Mouse (Mus musculus): Measurements from ENCODE around the gene Thbs1.

Thbs1 gene

DNA sequence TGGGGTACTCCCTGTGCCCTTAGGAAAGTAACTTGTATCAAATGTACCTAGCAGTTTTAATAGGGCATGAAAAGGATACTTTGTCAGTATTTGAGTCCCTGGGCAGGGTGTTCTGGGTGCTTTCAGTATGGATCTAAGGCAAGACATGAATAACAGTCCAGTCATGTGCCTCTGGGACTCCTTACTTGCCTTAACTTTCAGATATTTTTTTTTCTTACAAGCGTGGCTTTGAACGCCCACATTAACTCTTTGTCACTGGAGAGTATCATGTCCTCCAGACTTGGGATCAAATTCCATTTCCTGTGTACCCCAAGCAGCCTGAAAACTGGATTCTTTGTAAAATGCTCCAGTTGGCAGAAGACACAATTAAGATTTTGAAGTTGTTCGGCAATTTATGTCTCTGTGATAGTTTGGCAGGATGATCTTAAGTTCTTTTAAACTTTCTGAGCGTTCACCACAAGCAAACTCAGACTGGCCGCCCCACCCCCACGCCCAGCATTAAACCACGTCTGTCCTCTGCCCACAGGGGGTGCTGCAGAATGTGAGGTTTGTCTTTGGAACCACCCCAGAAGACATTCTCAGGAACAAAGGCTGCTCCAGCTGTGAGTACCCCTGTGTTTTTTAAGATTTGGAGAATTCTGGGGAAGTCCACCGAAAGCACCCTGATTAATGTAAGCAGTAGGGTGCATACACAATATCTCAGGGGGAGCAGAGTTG, 2.3 kb downstream of the Thbs1 start:
- no peak for DNase-seq (ENCODE audit: low read depth, low spot score)

DNA sequence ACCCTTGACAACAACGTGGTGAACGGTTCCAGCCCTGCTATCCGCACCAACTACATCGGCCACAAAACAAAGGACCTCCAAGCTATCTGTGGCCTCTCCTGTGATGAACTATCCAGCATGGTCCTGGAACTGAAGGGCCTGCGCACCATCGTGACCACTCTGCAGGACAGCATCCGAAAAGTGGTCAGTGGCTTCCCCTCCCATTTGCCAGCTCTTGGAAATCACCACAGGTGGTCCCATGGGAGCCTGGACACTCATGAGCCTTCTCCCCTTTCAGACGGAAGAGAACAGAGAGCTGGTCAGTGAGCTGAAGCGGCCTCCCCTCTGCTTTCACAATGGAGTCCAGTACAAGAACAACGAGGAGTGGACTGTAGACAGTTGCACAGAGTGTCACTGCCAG, 3.0 kb downstream of the Thbs1 start:
- DNase-seq (ENCODE audit: low read depth, low spot score): no peak

DNA sequence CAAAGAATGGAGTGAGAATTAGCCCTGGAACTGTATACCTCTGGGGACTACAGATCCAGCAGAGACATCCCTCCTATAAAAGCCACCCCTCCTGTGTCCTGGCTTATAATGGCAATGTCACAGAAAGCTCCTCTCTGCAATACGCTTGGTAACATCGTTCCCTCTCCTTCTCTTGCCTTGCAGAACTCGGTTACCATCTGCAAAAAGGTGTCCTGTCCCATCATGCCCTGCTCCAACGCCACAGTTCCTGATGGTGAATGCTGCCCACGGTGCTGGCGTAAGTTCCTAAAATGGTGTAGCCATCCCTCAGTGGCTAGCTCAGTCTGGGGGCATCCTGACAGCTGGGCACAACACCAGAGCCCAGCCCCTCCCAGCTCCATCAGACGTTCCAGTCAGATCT, 4.0 kb downstream of the Thbs1 start:
- DNase-seq (ENCODE audit: low read depth, low spot score): no peak

DNA sequence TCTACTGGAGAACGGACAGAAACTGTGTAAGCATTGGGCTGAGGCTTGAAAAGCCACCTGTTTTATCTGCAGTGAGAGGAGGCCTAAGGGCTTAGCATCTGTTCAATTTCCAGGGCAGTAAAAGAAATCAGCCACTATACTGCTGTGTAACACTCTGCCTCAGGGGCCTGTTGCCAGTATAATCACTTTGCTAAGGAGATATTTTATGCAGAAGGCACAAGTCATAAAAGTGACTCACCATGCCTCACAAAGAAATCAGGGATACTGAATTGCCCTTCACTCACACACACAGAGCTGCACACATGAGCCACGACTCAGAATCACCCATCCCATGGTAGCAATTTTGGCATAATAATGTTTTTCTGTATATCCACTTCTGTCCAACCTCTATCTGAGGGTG, 4.5 kb downstream of the Thbs1 start:
- DNase-seq (ENCODE audit: low read depth, low spot score): no peak

DNA sequence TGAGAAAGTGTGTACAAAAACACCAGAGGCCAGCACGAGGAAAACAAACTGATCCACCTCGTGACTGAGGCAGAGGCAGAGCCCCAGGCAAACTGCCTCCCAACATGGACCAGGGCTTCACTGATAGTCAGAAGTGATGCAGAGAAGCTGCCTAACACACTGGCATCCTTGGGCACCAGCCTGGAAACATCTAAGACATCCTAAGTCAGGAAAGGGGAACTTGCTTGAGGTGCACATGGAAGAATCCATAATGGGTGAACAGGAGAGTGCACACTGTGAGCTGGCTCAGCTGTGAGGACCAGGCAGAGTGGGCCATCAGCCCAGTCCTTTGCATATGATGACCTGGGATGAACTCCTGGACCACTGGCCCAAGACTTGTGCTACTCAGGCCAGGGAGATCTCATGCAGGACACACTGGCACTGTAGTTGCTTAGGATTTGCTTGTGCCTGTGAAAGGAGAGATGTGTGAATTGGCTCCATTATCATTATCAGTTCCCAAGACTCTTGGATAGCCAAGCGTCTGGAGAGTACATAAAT, 5.1 kb downstream of the Thbs1 start:
- DNase-seq (ENCODE audit: low read depth, low spot score): no peak

DNA sequence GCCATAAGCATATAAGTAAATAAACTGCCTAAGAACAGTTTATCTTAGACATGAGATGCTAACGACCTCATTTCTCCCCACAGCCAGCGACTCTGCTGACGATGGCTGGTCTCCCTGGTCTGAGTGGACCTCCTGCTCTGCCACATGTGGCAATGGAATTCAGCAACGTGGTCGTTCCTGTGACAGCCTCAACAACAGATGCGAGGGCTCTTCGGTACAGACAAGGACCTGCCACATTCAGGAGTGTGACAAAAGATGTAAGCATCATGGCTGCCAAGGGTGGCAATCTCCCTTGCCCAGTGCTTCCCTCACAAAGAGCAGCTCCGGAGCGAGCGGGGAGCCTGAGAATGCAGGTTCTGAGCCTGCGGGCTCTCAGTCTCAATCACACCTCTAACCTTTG, 5.7 kb downstream of the Thbs1 start:
- DNase-seq (ENCODE audit: low read depth, low spot score): no peak

DNA sequence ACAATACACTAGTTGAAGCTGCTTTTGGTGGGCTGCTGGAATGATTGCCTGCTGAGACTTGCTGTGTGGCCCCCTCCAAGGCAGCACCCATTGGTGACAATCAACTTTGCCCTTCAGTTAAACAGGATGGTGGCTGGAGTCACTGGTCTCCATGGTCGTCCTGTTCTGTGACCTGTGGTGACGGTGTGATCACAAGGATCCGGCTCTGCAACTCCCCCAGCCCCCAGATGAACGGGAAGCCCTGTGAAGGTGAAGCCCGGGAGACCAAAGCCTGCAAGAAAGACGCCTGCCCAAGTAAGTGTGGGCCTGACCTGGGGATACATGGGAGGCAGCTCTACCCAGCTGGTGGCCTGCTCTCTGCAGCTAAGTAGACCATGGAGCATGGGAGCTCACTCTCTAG, 6.4 kb downstream of the Thbs1 start:
- DNase-seq (ENCODE audit: low read depth, low spot score): no peak

DNA sequence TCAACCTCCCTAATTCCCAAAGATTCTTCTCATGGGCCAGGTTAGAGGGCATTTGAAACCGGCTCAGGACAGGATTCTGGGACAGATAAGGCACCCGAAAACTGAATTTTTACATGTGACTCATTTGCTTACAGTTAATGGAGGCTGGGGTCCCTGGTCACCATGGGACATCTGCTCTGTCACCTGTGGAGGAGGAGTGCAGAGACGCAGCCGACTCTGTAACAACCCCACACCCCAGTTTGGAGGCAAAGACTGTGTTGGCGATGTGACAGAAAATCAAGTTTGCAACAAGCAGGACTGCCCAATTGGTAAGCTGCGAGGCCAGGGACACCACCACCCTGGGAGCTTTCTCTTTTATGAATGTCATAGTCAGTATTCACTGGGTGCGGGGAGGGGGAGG, 6.8 kb downstream of the Thbs1 start:
- no peak for DNase-seq (ENCODE audit: low read depth, low spot score)

DNA sequence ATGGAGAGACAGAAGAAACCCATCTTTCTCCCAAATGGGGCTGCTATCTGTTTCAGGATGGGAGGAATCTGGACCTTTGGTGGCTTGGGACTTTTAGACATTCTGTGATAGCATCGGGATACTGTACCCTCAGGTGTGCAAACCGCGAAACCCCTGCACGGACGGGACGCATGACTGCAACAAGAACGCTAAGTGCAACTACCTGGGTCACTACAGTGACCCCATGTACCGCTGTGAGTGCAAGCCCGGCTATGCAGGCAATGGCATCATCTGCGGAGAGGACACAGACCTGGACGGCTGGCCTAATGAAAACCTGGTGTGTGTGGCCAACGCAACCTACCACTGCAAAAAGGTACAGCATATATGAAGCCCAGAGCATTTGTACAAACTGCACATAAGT, 8.0 kb downstream of the Thbs1 start:
- no peak for DNase-seq (ENCODE audit: low read depth, low spot score)

DNA sequence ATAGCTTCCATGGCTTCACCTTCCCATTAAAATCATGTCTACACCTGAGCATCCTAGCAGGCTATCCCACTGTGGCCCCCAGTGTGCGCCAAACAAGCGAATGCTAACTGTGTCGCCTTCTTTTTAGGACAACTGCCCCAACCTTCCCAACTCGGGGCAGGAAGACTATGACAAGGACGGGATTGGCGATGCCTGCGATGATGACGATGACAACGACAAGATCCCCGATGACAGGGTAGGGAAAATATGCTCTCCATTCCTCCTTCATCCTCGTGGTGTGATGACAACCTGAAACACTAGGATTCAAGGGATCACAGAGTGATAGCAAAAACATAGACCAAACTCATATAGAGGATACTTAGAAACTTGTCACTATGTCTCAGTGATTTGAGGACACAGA, 8.4 kb downstream of the Thbs1 start:
- no peak for DNase-seq (ENCODE audit: low read depth, low spot score)

DNA sequence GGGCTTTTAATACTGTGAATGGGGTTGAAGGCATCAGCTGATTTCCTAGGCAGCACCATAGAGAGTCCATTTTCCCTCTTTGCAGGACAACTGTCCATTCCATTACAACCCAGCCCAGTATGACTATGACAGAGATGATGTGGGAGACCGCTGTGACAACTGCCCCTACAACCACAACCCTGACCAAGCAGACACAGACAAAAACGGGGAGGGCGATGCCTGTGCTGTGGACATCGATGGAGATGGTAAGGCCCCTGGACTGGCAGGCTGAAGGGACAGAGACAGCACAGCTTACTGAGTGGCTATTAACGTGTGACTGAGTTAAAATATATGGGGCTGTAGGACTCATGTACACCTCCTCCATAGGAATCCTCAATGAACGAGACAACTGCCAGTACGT, 9.1 kb downstream of the Thbs1 start:
- DNase-seq (ENCODE audit: low read depth, low spot score): no peak

DNA sequence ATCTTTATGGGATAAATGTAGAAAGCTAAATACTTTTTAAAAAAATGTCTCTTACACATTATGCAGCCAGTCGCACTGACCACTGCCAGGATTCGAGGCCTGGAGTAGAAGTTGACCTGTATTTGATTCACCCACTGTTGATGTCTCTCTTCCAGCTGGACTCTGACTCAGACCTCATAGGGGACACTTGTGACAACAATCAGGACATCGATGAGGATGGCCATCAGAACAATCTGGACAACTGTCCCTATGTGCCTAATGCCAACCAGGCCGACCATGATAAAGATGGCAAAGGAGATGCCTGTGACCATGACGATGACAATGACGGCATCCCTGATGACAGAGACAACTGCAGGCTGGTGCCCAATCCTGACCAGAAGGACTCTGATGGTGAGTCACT, 10.6 kb downstream of the Thbs1 start:
- DNase-seq (ENCODE audit: low read depth, low spot score): no peak

DNA sequence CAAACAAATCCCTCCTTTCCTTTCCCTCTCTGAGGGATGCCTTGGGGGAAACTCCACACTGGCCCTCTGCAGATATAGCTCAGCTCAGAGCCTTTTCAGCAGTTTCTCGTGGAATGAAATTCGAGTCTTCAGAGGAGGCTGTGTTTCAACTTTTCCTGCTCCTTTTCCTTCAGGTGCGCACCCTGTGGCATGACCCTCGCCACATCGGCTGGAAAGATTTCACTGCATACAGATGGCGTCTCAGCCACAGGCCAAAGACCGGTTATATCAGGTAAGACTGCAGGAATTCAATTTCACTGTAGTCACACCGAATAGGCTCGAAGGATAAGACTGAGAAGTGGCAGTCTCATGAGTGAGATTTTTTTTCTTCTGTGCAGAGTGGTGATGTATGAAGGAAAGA, 12.1 kb downstream of the Thbs1 start:
- no peak for DNase-seq (ENCODE audit: low read depth, low spot score)

DNA sequence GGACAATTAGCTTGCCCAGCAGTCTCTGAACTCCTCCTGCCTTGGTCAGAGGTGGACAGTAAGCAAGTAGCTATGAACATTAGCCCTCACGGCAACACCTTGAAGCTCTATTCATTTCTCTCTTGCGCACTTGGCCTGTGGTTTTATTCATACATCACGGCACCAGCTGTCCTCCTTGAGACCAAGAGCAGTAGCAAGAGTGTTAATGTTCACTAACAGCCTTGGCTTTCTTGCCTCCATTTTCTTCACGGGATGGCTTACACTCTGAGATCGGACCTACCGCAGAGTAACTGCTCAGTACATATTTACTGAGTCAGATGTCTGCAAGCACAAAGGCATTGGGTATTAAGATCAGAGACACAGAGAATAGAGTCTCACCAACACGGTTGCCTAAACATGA, 12.8 kb downstream of the Thbs1 start:
- no peak for DNase-seq (ENCODE audit: low read depth, low spot score)

DNA sequence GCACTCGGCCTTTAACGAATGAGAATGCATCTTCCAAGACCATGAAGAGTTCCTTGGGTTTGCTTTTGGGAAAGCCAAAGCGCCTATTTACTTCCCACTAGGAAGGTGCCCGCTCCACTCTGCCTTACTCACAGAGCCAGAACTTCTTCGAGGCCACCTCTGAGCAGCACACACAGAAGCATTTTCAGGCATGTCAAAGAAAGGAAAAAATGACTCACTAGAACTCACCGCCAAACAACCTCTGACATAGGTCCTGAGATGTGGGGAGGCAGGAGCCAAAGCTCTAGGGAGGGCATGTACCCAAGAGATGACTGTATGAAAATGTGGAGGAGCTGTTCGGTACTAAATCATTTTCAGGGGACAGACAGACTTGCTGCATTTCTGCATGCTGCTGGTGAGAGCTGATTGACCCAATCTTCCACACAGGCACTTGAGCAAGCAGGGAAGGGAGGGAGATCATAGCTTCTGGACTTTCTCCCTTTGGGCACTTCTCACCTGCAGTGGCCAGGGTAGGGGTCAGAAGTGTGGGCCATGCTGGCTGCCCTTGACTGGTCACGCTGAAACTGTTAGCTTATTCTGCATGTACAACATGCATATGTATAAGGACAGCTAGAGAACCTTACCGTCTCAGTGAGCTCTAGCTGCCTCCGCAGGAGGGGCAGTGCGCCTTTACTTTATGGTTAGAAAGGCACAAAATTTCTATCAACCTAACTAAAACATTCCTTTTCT, 13.7 kb downstream of the Thbs1 start:
- no peak for DNase-seq (ENCODE audit: low read depth, low spot score)

DNA sequence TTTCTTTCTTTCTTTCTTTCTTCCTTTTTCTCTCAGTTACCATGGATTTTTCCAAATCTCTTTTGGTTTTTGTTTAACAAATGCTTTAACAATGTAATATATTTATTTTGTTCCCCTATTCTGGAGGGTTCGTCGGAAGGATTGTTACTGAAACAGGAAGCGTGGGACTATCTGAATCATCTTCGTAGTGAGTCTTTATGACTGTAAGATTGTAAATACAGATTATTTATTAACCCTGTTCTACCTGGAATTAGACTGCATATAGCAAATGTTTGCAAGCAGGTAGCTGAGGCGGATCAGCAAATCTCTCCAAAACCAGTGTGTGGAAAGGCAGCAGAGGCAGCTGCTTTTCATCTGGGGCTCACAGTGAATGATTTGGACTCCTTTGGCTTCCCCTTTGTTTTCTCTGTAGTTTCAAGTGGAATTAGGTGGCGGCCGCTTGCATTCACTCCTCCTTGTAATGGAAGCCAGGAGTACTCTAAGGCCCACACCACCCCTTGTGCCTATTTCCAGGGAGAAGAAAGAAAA, 14.3 kb downstream of the Thbs1 start:
- DNase-seq (ENCODE audit: low read depth, low spot score): no peak

DNA sequence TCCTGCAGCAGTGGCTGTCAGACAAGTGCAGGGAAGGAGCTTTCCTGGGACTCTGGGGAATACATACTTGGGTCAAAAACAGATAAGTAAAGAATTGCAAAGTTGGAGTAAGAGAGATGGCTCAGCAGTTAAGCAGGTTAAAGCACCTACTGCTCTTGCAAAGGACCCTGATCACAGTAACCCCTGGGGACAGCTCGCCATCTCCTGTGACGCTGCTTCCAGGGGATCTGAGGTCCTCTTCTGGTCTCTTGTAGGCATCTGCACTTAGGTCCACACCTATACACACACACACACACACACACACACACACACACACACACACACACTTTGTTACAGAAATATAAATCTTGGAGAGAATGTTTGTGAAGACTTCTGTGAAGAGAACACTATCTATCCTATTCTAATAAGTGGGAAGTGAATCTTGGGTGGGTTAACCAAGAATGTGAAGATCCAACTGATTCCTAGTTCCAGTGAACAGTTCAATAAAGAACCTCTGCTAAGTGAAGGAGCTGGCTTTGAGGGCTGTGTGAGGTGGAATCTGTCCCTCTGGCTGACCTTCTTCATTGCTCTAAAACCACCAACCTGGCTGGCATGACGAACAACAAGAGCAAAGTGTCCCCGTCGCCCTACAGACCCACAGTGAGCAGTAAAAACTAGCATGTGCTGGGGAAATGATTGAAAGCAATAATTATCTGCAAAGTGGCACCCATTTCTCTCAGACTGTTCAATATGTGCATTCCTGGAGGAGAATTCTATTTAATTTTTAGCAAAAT, 16.0 kb downstream of the Thbs1 start:
- DNase-seq (ENCODE audit: low read depth, low spot score): no peak

DNA sequence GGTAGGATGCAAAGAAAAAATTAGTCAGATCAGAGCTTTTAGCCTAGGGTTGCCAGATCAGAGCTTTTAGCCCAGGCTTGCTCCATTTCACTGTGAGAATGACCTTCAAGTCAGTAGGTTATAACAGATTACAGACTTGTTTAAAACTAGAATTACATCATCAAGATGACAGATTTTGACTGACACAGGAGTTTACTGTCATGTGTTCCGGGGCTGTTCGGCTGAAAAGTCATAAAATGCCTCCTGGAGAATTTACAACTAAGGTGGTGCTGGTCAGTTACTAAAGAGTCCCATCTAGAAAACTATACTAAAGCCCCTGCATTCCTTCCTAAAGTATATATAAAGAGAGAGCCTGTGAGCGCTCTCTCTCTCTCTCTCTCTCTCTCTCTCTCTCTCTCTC, 16.6 kb downstream of the Thbs1 start:
- no peak for DNase-seq (ENCODE audit: low read depth, low spot score)

DNA sequence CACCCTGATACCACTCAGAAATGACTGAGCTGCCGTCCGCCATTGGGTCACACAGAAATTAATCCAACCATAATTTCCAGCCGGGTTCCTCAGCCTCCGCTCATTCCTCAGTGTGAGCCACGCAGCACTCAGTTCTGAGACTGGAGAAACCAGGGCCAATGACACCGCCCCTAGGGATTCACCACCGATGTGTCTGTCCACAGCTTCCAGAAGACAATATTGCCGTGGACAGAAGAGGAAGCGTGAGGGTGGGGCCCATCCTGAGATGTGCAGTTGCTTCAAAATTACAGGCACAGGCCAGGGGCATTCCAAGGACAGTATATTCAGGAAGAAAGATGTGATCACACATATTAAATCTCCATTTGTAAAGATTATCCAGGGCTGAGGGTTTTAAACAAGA, 25.4 kb downstream of the Thbs1 start:
- no peak for DNase-seq (ENCODE audit: low read depth, low spot score)

DNA sequence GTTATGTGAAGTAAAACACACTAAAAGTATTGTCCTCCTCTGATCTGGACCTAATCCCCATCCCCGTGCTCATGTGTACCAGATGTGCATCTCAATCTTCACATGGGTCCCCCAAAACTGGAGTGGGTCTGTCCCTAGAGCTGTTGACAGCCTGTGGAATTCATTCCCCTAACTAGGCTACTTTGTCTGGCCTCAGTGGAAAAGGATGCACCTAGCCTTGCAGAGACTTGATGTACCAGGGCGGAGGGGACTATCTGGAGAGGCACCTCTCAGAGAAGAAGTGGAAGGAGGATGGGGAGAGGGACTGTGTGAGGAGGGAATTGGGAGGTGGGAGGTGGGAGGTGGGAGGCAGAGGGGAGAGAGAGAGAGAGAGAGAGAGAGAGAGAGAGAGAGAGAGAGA, 26.1 kb downstream of the Thbs1 start:
- no peak for DNase-seq (ENCODE audit: low read depth, low spot score)

DNA sequence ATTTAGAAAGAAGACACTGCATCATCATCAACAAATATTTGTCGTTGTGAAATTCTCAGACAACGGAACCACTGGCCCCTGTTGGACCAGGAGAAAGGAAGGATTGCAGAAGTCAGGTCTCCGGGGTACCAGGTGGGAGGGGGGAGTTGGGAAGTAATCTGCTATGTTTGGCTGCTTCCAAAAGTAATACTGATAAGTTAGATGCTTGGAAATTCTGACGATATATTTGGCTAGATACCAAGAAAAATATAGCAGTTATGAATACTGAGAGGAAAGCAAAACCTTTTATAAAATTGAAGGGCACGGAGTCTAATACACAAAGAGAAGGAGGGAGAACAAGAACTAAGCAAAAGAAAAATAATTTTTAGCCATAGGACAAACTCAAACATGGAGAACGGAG, 27.6 kb downstream of the Thbs1 start:
- no peak for DNase-seq (ENCODE audit: low read depth, low spot score)

DNA sequence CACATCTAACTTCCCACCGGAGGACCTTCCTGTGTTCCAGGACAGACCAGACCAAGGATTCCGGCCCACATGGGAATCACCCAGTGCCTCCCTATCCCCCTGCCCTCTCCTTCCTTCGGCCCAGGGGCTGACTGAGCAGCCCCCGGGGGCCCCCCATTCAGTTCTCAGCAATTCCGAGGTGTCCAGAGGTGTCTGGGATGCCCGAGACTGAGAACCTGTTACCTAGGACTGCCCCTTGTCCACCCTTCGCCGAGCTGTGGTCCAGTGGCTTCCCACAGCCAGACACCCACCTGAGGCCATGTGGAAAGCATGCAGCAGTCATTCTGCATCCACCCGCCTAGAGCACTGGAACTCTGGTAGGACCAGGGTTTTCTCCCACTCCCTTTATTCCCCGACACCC, 30.0 kb downstream of the Thbs1 start:
- no peak for DNase-seq (ENCODE audit: low read depth, low spot score)
